Mouse (Mus musculus) olfactory bulb, adult 2 months (tissue): Measurements from ENCODE around the gene Klhl3. TPM values are rescaled to one million over a fixed set of nuclear protein-coding genes. Genes with fewer than 3 reads are reported as not detected.

Experiments used
- H3K27ac ChIP-seq: fragments of 200-500 bp; 2 replicates; pipeline ENCODE4 v1.5.1; 2012; ENCODE audit warnings: low read depth, low read length; ENCODE audit not compliant: insufficient read depth
- H3K4me1 ChIP-seq: fragments of 200-500 bp; 2 replicates; pipeline ENCODE4 v1.6.1; 2012; ENCODE audit warnings: low read length; ENCODE audit not compliant: control insufficient read depth, insufficient read depth
- H3K4me3 ChIP-seq: fragments of 200-500 bp; 2 replicates; pipeline ENCODE4 v1.5.1; 2012; ENCODE audit warnings: mild to moderate bottlenecking, low read depth, low read length, moderate library complexity; ENCODE audit not compliant: insufficient read depth
- CTCF ChIP-seq: fragments of 200-500 bp; IDR thresholded peaks from 2 replicates; pipeline ENCODE4 v1.5.1; 2012; ENCODE audit warnings: low read depth, mild to moderate bottlenecking, low read length, moderate library complexity; ENCODE audit not compliant: insufficient read depth
- POLR2A ChIP-seq: fragments of 200-500 bp; IDR thresholded peaks from 2 replicates; pipeline ENCODE4 v1.6.1; 2012; ENCODE audit warnings: mild to moderate bottlenecking, low read depth, low read length, moderate library complexity; ENCODE audit not compliant: insufficient read depth
- WGBS: fragments of 180-500 bp; shearing (Covaris S2); methylation state at CpG from one replicate; pipeline ENCODE4 v1.1.7; 2018; 5-methylcytosine and 5-hydroxymethylcytosine counted together
- polyA plus RNA-seq: library from polyadenylated mRNA; stranded (reverse); fragments of >200 nt; gene quantifications from 2 replicates; pipeline ENCODE4 v1.2.4, GENCODE M21; 2012; ENCODE audit warnings: low replicate concordance; ENCODE audit not compliant: missing spikeins, insufficient read depth, insufficient read length

The Klhl3 gene
- polyA plus RNA-seq, 1 experiment = not detected

DNA sequence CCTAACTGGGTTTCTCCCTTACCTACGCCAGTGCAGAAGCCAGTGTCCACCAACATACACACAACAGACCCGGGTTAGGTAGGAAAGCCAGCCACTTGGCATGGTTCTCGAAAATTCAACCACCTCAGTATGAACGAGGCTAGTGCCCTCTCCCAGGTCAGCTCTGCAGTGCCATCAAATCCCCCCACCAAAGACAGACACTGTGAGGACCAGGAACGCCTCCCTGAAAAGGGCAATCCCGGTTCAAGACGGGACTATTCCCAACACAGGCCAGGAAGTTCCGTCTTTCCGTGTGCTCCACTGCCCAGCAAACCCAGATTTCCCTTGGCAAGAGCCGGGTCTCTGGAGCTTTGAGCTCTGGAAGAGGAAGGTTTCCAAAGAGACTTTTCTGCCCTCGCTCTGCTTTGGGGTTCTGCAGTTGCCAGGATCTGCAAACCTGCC, 771 bp downstream of the Klhl3 start:
- WGBS = 4% methylated on average over 11 of the region's 11 CpGs
- TF ChIP-seq POLR2A (no peak), CTCF (no peak)
- Histone ChIP-seq H3K4me1 (peaks cover 28% of the 10 kb centered on the region), H3K27ac (peak overlapping the region; percentile 96), H3K4me3 (peak overlapping the region; percentile 66)

DNA sequence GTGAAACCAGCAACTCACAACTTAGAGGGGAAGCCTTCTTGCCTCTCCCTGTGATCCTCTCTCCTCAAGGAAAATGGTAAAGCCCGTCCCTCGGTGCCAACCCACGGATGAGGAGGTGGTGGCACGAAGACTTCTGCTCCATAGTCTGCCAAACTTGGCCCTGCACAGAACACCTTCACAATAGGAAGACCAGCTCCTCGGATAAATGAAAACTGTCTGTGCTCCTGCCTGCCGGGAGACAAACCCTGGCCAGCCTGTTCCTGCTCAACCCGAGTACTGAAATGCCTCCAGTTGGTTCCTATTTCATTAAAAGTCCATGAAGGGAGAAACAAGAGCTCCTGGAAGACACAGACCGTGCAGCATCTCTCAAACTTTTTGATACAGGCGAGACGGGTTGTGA, 1.2 kb downstream of the Klhl3 start:
- H3K4me3 ChIP-seq = peak overlapping the region; percentile 66
- no peak for TF ChIP-seq CTCF
- TF ChIP-seq POLR2A = no peak
- 19% methylated on average over 10 of the region's 10 CpGs for WGBS
- H3K27ac ChIP-seq = peak overlapping the region; percentile 96
- H3K4me1 ChIP-seq = peaks cover 28% of the 10 kb centered on the region

GRCm38 (mm10) chr13:58111306-58111705, 2.1 kb downstream of the Klhl3 start:
- peak overlapping the region; percentile 96 for H3K27ac ChIP-seq
- WGBS = 52% methylated on average over 6 of the region's 6 CpGs

DNA sequence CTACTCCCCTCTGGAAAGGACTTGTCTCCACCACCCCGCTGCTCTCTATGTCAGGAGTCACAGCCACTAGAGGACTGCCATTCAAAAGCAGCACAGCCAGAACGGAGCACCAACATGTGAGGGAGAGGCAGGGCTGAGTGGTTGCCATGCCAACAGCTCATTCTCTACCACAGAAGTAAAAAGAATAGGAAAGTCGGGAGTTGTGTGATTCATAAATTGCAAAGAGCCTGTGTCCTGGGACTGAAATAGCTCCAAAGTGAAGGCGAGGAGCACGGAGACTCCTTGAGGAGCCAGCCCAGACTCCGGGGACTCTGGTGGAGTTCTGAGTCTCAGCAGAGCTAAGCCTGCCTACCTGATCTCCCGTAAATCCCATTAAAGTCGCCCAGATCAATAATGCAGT, 22.7 kb downstream of the Klhl3 start:
- Histone ChIP-seq H3K4me1 (peaks cover 21% of the 10 kb centered on the region), H3K27ac (peak overlapping the region; percentile 96), H3K4me3 (no peak overlapping the region)
- TF ChIP-seq POLR2A = no peak
- WGBS = 6% methylated on average over 8 of the region's 8 CpGs

More at GRCm38 (mm10) chr13:58111306-58111705, 2.1 kb downstream of the Klhl3 start:
- TF ChIP-seq CTCF = no peak
- TF ChIP-seq POLR2A = no peak
- Histone ChIP-seq H3K4me3 (peak overlapping the region; percentile 66), H3K4me1 (peaks cover 28% of the 10 kb centered on the region)

DNA sequence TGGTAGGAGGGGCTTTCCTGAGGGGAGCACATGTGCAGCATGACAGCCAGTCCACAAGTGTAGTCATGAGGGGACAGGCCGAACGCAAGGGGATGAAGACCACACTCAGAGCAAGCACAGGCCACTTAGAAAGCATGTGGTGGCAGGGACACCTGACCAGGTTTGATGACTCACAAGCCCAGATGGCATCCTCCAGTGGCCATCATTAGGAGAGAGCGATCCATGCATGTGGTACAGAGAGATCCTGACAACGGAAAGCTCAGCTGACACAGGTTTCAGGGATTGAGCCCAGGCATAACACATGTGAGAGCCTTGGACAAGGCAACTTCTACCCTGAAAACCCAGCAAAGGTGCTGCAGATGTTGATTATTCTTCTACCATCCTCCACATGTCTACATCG, 29.0 kb downstream of the Klhl3 start:
- Histone ChIP-seq H3K4me3 (no peak overlapping the region), H3K4me1 (peaks cover 8% of the 10 kb centered on the region), H3K27ac (no peak overlapping the region)
- WGBS = 94% methylated on average over 5 of the region's 5 CpGs
- no peak for TF ChIP-seq POLR2A
- no peak for TF ChIP-seq CTCF

DNA sequence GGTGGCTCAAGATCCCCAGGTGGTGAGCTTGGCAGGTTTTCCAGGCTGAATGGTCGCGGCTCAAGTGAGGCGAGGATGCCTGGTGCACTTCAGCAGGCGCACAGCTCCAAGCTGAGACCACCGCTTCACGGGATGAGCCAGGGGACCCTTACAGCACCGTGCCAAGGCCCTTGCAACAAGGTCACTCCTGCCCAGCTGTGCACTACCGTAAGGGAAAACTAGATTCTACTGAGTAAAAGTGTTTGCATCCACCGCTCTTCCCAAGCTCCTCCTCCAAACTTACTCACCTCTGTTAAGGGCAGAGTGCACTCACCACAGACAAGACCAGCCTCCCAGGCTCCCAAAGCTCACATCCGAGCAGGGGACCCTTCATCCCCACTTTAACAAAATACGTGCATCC, 29.9 kb downstream of the Klhl3 start:
- WGBS = 88% methylated on average over 11 of the region's 11 CpGs

DNA sequence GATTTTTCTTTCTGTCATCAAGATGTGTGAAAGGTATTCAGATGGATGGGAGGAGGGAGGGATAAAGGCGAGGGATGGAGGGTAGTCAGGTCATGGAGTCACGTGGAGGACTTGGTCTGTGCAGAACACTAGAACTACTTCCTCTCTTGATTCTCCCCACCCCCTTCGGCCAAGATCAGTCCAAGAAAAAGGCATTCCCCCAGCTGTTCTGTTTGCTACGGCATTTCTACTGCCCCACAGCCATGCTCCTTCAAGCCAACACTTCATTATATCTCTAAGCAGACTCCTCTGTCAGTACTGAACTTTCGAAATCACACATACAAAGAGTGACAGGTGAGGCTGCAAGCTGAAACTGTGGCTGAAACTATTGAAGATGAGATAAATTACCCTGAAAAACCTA, 30.3 kb downstream of the Klhl3 start:
- 74% methylated on average over 5 of the region's 5 CpGs for WGBS
- Histone ChIP-seq H3K4me3 (no peak overlapping the region), H3K27ac (no peak overlapping the region), H3K4me1 (peaks cover 8% of the 10 kb centered on the region)
- TF ChIP-seq CTCF (no peak), POLR2A (no peak)

More for the DNA sequence above, 29.9 kb downstream of the Klhl3 start:
- TF ChIP-seq CTCF = no peak
- no peak for TF ChIP-seq POLR2A
- Histone ChIP-seq H3K4me1 (peaks cover 8% of the 10 kb centered on the region), H3K4me3 (no peak overlapping the region), H3K27ac (no peak overlapping the region)

DNA sequence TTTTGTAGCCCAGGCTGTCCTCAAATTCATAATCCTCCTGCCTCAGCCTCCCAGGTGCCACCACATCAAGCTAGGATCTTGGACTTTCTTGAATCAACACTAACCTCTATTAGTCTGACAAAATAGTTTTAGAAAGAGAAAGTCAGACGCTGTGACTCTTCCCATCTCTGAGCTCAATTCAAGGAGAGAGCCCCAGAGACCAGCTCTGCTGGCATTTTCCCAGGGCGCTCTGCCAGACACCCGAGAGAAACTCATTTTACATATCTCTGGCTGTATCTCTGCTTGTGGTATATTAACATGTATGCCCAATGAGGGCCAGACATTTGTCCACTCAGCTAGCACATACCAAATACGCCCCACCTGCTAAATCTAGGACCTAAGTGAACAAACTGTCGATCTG, 35.0 kb downstream of the Klhl3 start:
- Histone ChIP-seq H3K4me3 (no peak overlapping the region), H3K27ac (no peak overlapping the region), H3K4me1 (peaks cover 18% of the 10 kb centered on the region)
- WGBS = 65% methylated on average over 5 of the region's 5 CpGs
- TF ChIP-seq CTCF (no peak), POLR2A (no peak)

DNA sequence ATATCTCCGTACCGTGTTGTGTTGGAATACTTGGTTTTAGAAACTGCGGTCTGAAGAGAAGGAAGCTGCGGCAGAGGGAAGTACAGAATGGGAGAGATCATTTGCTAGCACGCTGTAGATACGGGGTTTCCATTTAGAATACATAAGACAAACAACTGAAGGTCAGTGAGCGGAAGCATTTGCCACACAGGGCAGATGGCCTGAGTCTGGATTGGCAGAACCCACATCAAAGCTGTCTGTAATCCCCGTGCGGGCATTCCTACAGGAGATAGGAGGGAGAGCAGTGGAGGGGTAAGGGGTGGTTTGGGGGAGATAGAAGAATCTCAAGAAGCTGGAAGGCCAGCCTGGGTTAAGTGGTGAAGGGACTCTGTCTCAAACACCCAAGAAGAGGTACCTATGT, 38.5 kb downstream of the Klhl3 start:
- Histone ChIP-seq H3K4me3 (no peak overlapping the region), H3K4me1 (peaks cover 20% of the 10 kb centered on the region), H3K27ac (no peak overlapping the region)
- no peak for TF ChIP-seq POLR2A
- TF ChIP-seq CTCF = no peak
- 79% methylated on average over 9 of the region's 9 CpGs for WGBS

DNA sequence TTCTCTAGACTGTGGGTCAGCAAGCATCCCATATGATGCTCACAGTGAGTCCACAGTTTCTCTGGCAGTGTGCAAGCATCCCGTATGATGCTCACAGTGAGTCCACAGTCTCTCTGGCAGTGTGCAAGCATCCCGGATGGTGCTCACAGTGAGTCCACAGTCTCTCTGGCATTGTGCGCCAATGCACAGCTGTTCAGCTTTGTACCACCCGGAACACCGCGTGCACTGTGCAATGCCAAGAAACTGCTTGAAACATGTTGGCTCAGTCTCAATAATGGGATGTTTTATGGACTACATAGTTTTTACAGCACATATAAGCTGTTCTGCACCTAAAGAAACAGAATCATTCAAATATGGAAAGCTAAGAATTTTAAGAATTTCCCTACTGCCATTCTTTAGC, 38.9 kb downstream of the Klhl3 start:
- peaks cover 20% of the 10 kb centered on the region for H3K4me1 ChIP-seq
- no peak for TF ChIP-seq CTCF
- no peak for TF ChIP-seq POLR2A
- no peak overlapping the region for H3K27ac ChIP-seq
- no peak overlapping the region for H3K4me3 ChIP-seq
- WGBS = 60% methylated on average over 6 of the region's 6 CpGs
